Mouse (Mus musculus) MEL (cell line): ENCODE data around the gene Camta2.

Source experiments
- CTCF ChIP-seq, 3 experiments: IDR thresholded peaks in 2 of 3; conservative IDR thresholded peaks in 1 of 3; 2 replicates each; pipeline ENCODE4 v1.5.1; 2011 to 2012; ENCODE audit warnings: low read length in 3 of 3, low read depth in 2 of 3, mild to moderate bottlenecking in 2 of 3, improper control_type of control experiment in 1 of 3, inconsistent platforms in 1 of 3, mixed read lengths in 1 of 3, moderate library complexity in 1 of 3; ENCODE audit not compliant: control insufficient read depth in 1 of 3, insufficient read depth in 1 of 3, poor library complexity in 1 of 3, severe bottlenecking in 1 of 3
- EP300 ChIP-seq, 2 experiments: IDR thresholded peaks; 2 replicates each; pipeline ENCODE4 v1.6.1; 2011; ENCODE audit warnings: improper control_type of control experiment in 2 of 2, low read length in 2 of 2, low read depth in 1 of 2, mild to moderate bottlenecking in 1 of 2
- GATA1 ChIP-seq: IDR thresholded peaks from 2 replicates; pipeline ENCODE4 v1.6.1; 2011; ENCODE audit warnings: low read depth, low read length, improper control_type of control experiment
- HCFC1 ChIP-seq: IDR thresholded peaks from 2 replicates; pipeline ENCODE4 v1.6.1; 2012; ENCODE audit warnings: low read depth, mild to moderate bottlenecking, inconsistent platforms, low read length, improper control_type of control experiment, moderate library complexity
- MAX ChIP-seq: IDR thresholded peaks from 2 replicates; pipeline ENCODE4 v1.6.1; 2011; ENCODE audit warnings: low read length, improper control_type of control experiment
- MYC ChIP-seq: IDR thresholded peaks from 2 replicates; pipeline ENCODE4 v1.6.1; 2011; ENCODE audit warnings: low read depth, mild to moderate bottlenecking, low read length, improper control_type of control experiment, moderate library complexity
- NRF1 ChIP-seq: IDR thresholded peaks from 2 replicates; pipeline ENCODE4 v1.6.1; 2014; ENCODE audit warnings: low read depth, mild to moderate bottlenecking, inconsistent platforms, low read length, improper control_type of control experiment, moderate library complexity; ENCODE audit not compliant: poor library complexity, insufficient read depth, severe bottlenecking
- POLR2A ChIP-seq, 2 experiments: IDR thresholded peaks; 2 replicates each; pipeline ENCODE4 v1.6.1; 2011 to 2012; ENCODE audit warnings: low read length in 2 of 2, mild to moderate bottlenecking in 2 of 2, control low read depth in 1 of 2, improper control_type of control experiment in 1 of 2, low read depth in 1 of 2, moderate library complexity in 1 of 2; ENCODE audit not compliant: control insufficient read depth in 1 of 2, insufficient read depth in 1 of 2, poor library complexity in 1 of 2
- RAD21 ChIP-seq: IDR thresholded peaks from 2 replicates; pipeline ENCODE4 v1.6.1; 2011; ENCODE audit warnings: mild to moderate bottlenecking, low read depth, low read length, improper control_type of control experiment
- TAL1 ChIP-seq: IDR thresholded peaks from 2 replicates; pipeline ENCODE4 v1.6.1; 2012; ENCODE audit warnings: mild to moderate bottlenecking, inconsistent platforms, low read length, moderate library complexity, mixed read lengths
- TBP ChIP-seq: IDR thresholded peaks from 2 replicates; pipeline ENCODE4 v1.8.0; 2011; ENCODE audit warnings: low read depth, low read length, improper control_type of control experiment
- USF1 ChIP-seq: IDR thresholded peaks from 2 replicates; pipeline ENCODE4 v1.6.1; 2014; ENCODE audit warnings: low read depth, mild to moderate bottlenecking, inconsistent platforms, low read length, improper control_type of control experiment, moderate library complexity
- ZC3H11A ChIP-seq: IDR thresholded peaks from 2 replicates; pipeline ENCODE4 v1.6.1; 2012; ENCODE audit warnings: low read depth, mild to moderate bottlenecking, inconsistent platforms, low read length, improper control_type of control experiment

DNA sequence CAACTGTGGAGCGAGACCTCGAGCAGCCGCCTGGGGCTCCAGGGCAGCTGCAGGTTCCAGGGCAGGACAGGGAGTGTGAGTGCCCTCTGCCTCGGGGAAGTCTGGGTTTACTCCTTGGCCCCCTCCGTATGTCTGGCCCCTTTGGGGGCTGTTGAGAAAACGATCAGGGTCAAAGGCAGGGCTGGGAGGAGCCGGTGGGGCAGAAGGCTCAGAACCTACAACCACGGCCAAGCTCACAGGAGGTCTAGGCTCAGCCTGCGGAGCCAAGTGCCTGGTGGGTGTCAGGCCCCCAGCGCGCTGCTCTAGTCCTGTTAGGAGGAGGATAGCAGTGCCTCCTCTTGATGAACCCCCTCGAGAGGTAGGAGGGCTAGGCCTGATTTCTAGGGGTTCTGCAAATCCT, 6.7 kb downstream of the Camta2 start:
- TF ChIP-seq GATA1 (no peak), CTCF (IDR thresholded peaks at IDR 0.05 in 2 of 3, conservative IDR thresholded peaks at IDR 0.05 in 1 of 3; ENCODE audit: control insufficient read depth in 1 of 3, insufficient read depth in 1 of 3, low read depth in 2 of 3, low read length in 3 of 3, poor library complexity in 1 of 3, severe bottlenecking in 1 of 3) (no peak), USF1 (no peak), TAL1 (no peak), POLR2A (IDR thresholded peaks at IDR 0.05; ENCODE audit: control insufficient read depth in 1 of 2, insufficient read depth in 1 of 2, low read depth in 1 of 2, low read length in 2 of 2, poor library complexity in 1 of 2) (no peak), MAX (no peak), NRF1 (no peak), HCFC1 (no peak), ZC3H11A (no peak), RAD21 (no peak), MYC (no peak), TBP (no peak), EP300 (IDR thresholded peaks at IDR 0.05; ENCODE audit: low read depth in 1 of 2, low read length in 2 of 2) (no peak)
